Mouse (Mus musculus) heart, embryonic 14.5 days (tissue): ENCODE data around the gene S100a5. TPM values are rescaled to one million over a fixed set of nuclear protein-coding genes. Genes with fewer than 3 reads are reported as not detected.

Experiments used
- ATAC-seq: fragments of 200-750 bp; cut with Nextera tagmentation; 2 replicates; pipeline ENCODE4 v1.8.0; 2017; ENCODE audit warnings: low read depth, moderate TSS enrichment; ENCODE audit not compliant: insufficient number of reproducible peaks, insufficient read depth, low FRiP score
- H3K27ac ChIP-seq, 2 experiments: fragments of 200-500 bp in 1 of 2; fragments of 300-500 bp in 1 of 2; sonication (generic) in 1 of 2; replicated peaks in 1 of 2; 2 replicates each; pipeline ENCODE4 v1.5.1; 2012 to 2014; ENCODE audit warnings: low read depth in 2 of 2, low read length in 2 of 2, control low read depth in 1 of 2, mild to moderate bottlenecking in 1 of 2, mixed read lengths in 1 of 2; ENCODE audit not compliant: control insufficient read depth in 1 of 2, insufficient read depth in 1 of 2
- H3K27me3 ChIP-seq: fragments of 300-500 bp; sonication (generic); 2 replicates; pipeline ENCODE4 v1.6.1; 2014; ENCODE audit warnings: mild to moderate bottlenecking, low read length, control low read depth; ENCODE audit not compliant: control insufficient read depth, insufficient read depth
- H3K36me3 ChIP-seq: fragments of 300-500 bp; sonication (generic); 2 replicates; pipeline ENCODE4 v1.6.1; 2014; ENCODE audit warnings: mild to moderate bottlenecking, control low read depth, low read length, mixed read lengths; ENCODE audit not compliant: control insufficient read depth, insufficient read depth
- H3K4me1 ChIP-seq, 2 experiments: fragments of 200-500 bp in 1 of 2; fragments of 300-500 bp in 1 of 2; sonication (generic) in 1 of 2; 2 replicates each; pipeline ENCODE4 v1.6.1; 2012 to 2014; ENCODE audit warnings: low read length in 2 of 2, control low read depth in 1 of 2, mixed read lengths in 1 of 2; ENCODE audit not compliant: control insufficient read depth in 2 of 2, insufficient read depth in 2 of 2
- H3K4me2 ChIP-seq: fragments of 300-500 bp; sonication (generic); 2 replicates; pipeline ENCODE4 v1.6.1; 2014; ENCODE audit warnings: mild to moderate bottlenecking, low read length
- H3K4me3 ChIP-seq, 2 experiments: fragments of 200-500 bp in 1 of 2; fragments of 300-500 bp in 1 of 2; sonication (generic) in 1 of 2; 2 replicates each; pipeline ENCODE4 v1.5.1; 2012 to 2014; ENCODE audit warnings: low read length in 2 of 2, mild to moderate bottlenecking in 2 of 2, control low read depth in 1 of 2, low read depth in 1 of 2, moderate library complexity in 1 of 2; ENCODE audit not compliant: control insufficient read depth in 1 of 2, insufficient read depth in 1 of 2
- H3K9ac ChIP-seq: fragments of 300-500 bp; sonication (generic); 2 replicates; pipeline ENCODE4 v1.6.1; 2014; ENCODE audit warnings: mild to moderate bottlenecking, low read length
- H3K9me3 ChIP-seq: fragments of 300-500 bp; sonication (generic); 2 replicates; pipeline ENCODE4 v1.6.1; 2016; ENCODE audit warnings: low read length, control low read depth; ENCODE audit not compliant: control insufficient read depth
- WGBS: fragments of 180-500 bp; shearing (Covaris S2); extraction: QIAGEN DNeasy Blood & Tissue Kit; methylation state at CpG from one replicate; pipeline ENCODE4 v1.1.7; 2014; 5-methylcytosine and 5-hydroxymethylcytosine counted together
- polyA plus RNA-seq: library from polyadenylated mRNA; unstranded; fragments of >200 nt; fragmentation: Nextera tagmentation; extraction: Ambion mirVana; gene quantifications from 2 replicates; pipeline ENCODE4 v1.2.1, GENCODE M21; 2014

Gene S100a5
- polyA plus RNA-seq, 1 experiment from 2014 or later: not detected

- no peak overlapping the region for H3K4me3 ChIP-seq
- WGBS: 69% methylated on average over 6 of the region's 6 CpGs
- H3K4me1 ChIP-seq: peaks cover 0 to 5% of the 10 kb centered on the region in 2 experiments; a peak in 2 of 4 replicates
- H3K27ac ChIP-seq: no peak overlapping the region
- no peaks in the 10 kb centered on the region for H3K36me3 ChIP-seq
- H3K9ac ChIP-seq: no peak overlapping the region
- no peak overlapping the region for H3K4me2 ChIP-seq
- ATAC-seq: no peak
- H3K27me3 ChIP-seq: no peaks in the 10 kb centered on the region
- H3K9me3 ChIP-seq: no peaks in the 10 kb centered on the region
Observed at GRCm38 (mm10) chr3:90589390-90589789, 18.9 kb upstream of the S100a5 start.

DNA sequence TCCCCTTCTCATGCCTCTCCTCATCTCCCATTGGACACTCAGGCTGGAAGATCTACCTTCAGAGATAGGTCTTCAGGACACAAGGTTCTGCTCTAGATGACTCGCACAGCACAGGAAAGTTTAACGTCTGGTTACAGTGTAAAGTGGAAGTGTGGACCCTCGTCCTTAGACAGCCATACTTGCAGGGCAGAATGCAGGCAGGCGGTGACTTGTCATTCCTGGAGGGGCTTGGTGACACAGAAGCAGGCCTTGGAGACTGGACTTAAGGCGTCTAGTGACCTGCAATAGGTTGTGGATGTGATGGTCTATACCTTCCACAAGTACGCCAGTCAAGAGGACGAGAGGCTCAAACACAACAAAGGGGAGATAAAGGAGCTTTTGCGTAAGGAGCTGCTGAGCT is 18.4 kb upstream of the S100a5 start, which contains the start of gene S100a2:
Gene S100a2 (plus strand): TSS at position 301 of the 400 bp plus-strand sequence.
- Histone ChIP-seq H3K27ac (no peak within 1 kb of the TSS), H3K4me3 (no peak within 1 kb of the TSS), H3K9me3 (no peaks in the 10 kb centered on the region), H3K36me3 (no peaks in the 10 kb centered on the region), H3K27me3 (no peaks in the 10 kb centered on the region), H3K9ac (no peak within 1 kb of the TSS), H3K4me1 (peaks cover 0 to 5% of the 10 kb centered on the region in 2 experiments; a peak in 2 of 4 replicates), H3K4me2 (no peak within 1 kb of the TSS)
- 73% methylated on average over 8 of the region's 8 CpGs for WGBS
- ATAC-seq: no peak

GRCm38 (mm10) chr3:90594466-90594865 is 13.9 kb upstream of the S100a5 start:
- Histone ChIP-seq H3K9me3 (no peaks in the 10 kb centered on the region), H3K27me3 (no peaks in the 10 kb centered on the region), H3K4me2 (no peak overlapping the region), H3K9ac (no peak overlapping the region), H3K27ac (no peak overlapping the region), H3K4me1 (peaks cover 0 to 3% of the 10 kb centered on the region in 2 experiments; a peak in 1 of 4 replicates), H3K4me3 (no peak overlapping the region), H3K36me3 (no peaks in the 10 kb centered on the region)
- 62% methylated on average over 1 of the region's 1 CpGs for WGBS
- no peak for ATAC-seq

GRCm38 (mm10) chr3:90595556-90595955 is 12.8 kb upstream of the S100a5 start:
- Histone ChIP-seq H3K9me3 (no peaks in the 10 kb centered on the region), H3K27me3 (no peaks in the 10 kb centered on the region), H3K4me1 (peaks cover 0 to 6% of the 10 kb centered on the region in 2 experiments; a peak in 1 of 4 replicates), H3K36me3 (no peaks in the 10 kb centered on the region), H3K27ac (no peak overlapping the region), H3K4me2 (no peak overlapping the region), H3K9ac (no peak overlapping the region), H3K4me3 (no peak overlapping the region)
- ATAC-seq: no peak
- WGBS: 55% methylated on average over 5 of the region's 5 CpGs

DNA sequence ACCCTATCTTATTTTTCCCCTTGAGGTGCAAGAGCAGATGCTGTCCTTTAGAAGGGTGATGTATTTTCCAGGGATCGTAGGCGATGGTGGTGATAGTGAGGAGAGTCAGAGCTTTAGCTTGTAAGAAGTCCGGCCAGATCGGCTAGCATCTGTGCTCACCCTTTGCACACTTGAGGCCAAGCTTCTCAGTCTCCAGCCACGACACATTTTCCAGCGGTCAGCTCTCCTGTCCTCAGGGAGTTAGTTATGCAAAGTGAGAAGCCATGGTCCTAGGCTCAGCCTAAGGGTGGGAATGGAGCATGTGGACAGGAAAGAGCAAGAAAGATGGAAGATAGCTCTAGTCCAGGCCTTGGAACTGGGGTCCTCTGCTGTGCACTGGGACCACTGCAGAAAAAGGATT is 11.5 kb upstream of the S100a5 start:
- Histone ChIP-seq H3K9me3 (no peaks in the 10 kb centered on the region), H3K4me2 (no peak overlapping the region), H3K36me3 (no peaks in the 10 kb centered on the region), H3K9ac (no peak overlapping the region), H3K27ac (no peak overlapping the region), H3K4me3 (no peak overlapping the region), H3K4me1 (peaks cover 0 to 6% of the 10 kb centered on the region in 2 experiments; a peak in 1 of 4 replicates), H3K27me3 (no peaks in the 10 kb centered on the region)
- ATAC-seq: no peak
- WGBS: 84% methylated on average over 6 of the region's 6 CpGs

DNA sequence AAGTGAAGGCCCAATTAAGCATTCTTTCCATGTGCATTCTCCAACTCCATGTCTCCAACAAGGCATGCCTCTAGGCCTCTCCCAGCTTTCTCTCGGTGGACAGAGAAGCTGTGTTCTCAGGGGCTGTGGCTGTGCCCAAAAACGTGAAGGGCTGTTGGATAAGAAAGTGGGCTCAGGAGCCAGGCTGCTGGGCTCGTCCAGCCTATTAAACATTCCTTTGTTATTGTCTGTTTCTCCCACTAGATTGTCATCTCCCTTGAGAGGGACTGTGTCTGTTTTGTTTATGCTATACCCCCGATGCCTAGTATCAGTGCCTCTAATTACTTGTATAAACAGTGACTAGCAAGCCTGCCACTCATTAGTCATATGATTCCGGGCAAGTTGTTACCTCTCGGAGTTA is 10.6 kb upstream of the S100a5 start:
- Histone ChIP-seq H3K4me2 (no peak overlapping the region), H3K9me3 (no peaks in the 10 kb centered on the region), H3K4me1 (peaks cover 0 to 6% of the 10 kb centered on the region in 2 experiments; a peak in 1 of 4 replicates), H3K9ac (no peak overlapping the region), H3K27ac (no peak overlapping the region), H3K4me3 (no peak overlapping the region), H3K27me3 (no peaks in the 10 kb centered on the region), H3K36me3 (no peaks in the 10 kb centered on the region)
- 43% methylated on average over 6 of the region's 6 CpGs for WGBS
- ATAC-seq: no peak

DNA sequence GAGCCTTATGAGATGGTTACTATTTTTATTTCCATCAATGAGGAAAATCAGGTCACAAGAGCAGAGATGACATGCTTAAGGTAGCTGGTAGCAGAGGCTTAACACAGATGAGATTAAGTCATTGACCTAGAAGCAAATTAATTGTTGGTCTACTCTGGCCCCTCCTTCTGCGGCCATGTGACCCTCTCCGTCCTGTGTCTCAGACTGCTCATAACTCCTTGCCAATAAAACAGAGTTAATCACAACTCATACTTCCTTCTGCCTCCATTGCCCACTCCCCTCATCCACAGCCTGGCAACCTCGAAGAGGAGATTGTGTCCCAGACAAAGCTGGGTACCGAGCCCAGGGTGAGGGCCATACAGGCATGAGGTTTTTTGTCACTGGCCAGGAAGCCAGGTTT is 10.1 kb upstream of the S100a5 start:
- WGBS: 73% methylated on average over 4 of the region's 4 CpGs

GRCm38 (mm10) chr3:90599401-90599800 is 8.9 kb upstream of the S100a5 start:
- 68% methylated on average over 3 of the region's 3 CpGs for WGBS
- no peak for ATAC-seq
- no peak overlapping the region for H3K4me3 ChIP-seq
- no peaks in the 10 kb centered on the region for H3K9me3 ChIP-seq
- H3K27ac ChIP-seq: no peak overlapping the region
- no peaks in the 10 kb centered on the region for H3K27me3 ChIP-seq
- peaks cover 10 to 17% of the 10 kb centered on the region in 2 experiments for H3K4me1 ChIP-seq
- H3K36me3 ChIP-seq: no peaks in the 10 kb centered on the region
- H3K4me2 ChIP-seq: no peak overlapping the region
- no peak overlapping the region for H3K9ac ChIP-seq

More for the DNA sequence above, 10.1 kb upstream of the S100a5 start:
- H3K4me3 ChIP-seq: no peak overlapping the region
- H3K4me1 ChIP-seq: peaks cover 0 to 7% of the 10 kb centered on the region in 2 experiments; a peak in 2 of 4 replicates
- no peak for ATAC-seq
- no peak overlapping the region for H3K4me2 ChIP-seq
- H3K9ac ChIP-seq: no peak overlapping the region
- H3K36me3 ChIP-seq: no peaks in the 10 kb centered on the region
- H3K27me3 ChIP-seq: no peaks in the 10 kb centered on the region
- H3K9me3 ChIP-seq: no peaks in the 10 kb centered on the region
- no peak overlapping the region for H3K27ac ChIP-seq
